Mouse (Mus musculus): ENCODE measurements around the gene Selenow. TPM values are rescaled to one million over a fixed set of nuclear protein-coding genes. Genes with fewer than 3 reads are reported as not detected.

Gene Selenow
- total RNA-seq (2021), result 1,000 to 10,000 TPM; 1,721 to 1,761 TPM
- long read RNA-seq, experiment 1, transcript Selenow-201 (6 exons, 736 nt), result major isoform, 1,086 of 1,135 reads
- long read RNA-seq, experiment 1, partial matches to known transcripts, result 31 of 1,135 reads
- long read RNA-seq, experiment 1, other reads (novel, unspliced or antisense), result 18 of 1,135 reads
- long read RNA-seq, experiment 2, transcript Selenow-201 (6 exons, 736 nt), result major isoform, 2,390 of 2,498 reads
- long read RNA-seq, experiment 2, partial matches to known transcripts, result 70 of 2,498 reads
- long read RNA-seq, experiment 2, other reads (novel, unspliced or antisense), result 38 of 2,498 reads

GRCm38 (mm10) chr7:15922220-15922773 is at the start of gene Selenow:
Selenow (minus strand) TSS chr7:15922402.
- DNase-seq (ENCODE audit: low spot score in 2 of 2), result peak; percentile 95 to 96

GRCm38 (mm10) chr7:15969674-15970073 is 47.5 kb upstream of the Selenow start:
- DNase-seq (ENCODE audit: low spot score in 2 of 2), result no peak

GRCm38 (mm10) chr7:15968322-15968721 is 46.1 kb upstream of the Selenow start:
- no peak for DNase-seq (ENCODE audit: low spot score in 2 of 2)

GRCm38 (mm10) chr7:15967312-15967711 is 45.1 kb upstream of the Selenow start, which contains the start of gene Ehd2:
Ehd2 (minus strand) TSS chr7:15967567.
- peak; percentile 55 to 59 for DNase-seq (ENCODE audit: low spot score in 2 of 2)

- no peak for DNase-seq (ENCODE audit: low spot score in 2 of 2)
Observed at GRCm38 (mm10) chr7:15966489-15966888, 44.3 kb upstream of the Selenow start.

GRCm38 (mm10) chr7:15963798-15964652 is 41.8 kb upstream of the Selenow start:
- DNase-seq (ENCODE audit: low spot score in 2 of 2), result no peak

- DNase-seq (ENCODE audit: low spot score in 2 of 2), result peak; percentile 56 to 65
Observed at GRCm38 (mm10) chr7:15962311-15963288, 40.4 kb upstream of the Selenow start.

- no peak for DNase-seq (ENCODE audit: low spot score in 2 of 2)
Observed at GRCm38 (mm10) chr7:15961798-15962197, 39.6 kb upstream of the Selenow start.

- DNase-seq (ENCODE audit: low spot score in 2 of 2), result no peak
Observed at GRCm38 (mm10) chr7:15961239-15961638, 39.0 kb upstream of the Selenow start.

GRCm38 (mm10) chr7:15960691-15961090 is 38.5 kb upstream of the Selenow start:
- DNase-seq (ENCODE audit: low spot score in 2 of 2), result no peak

- no peak for DNase-seq (ENCODE audit: low spot score in 2 of 2)
Observed at GRCm38 (mm10) chr7:15956143-15956542, 33.9 kb upstream of the Selenow start.

- DNase-seq (ENCODE audit: low spot score in 2 of 2), result no peak
Observed at GRCm38 (mm10) chr7:15955509-15955908, 33.3 kb upstream of the Selenow start.

- no peak for DNase-seq (ENCODE audit: low spot score in 2 of 2)
Observed at GRCm38 (mm10) chr7:15954978-15955443, 32.8 kb upstream of the Selenow start.

GRCm38 (mm10) chr7:15954436-15954835 is 32.2 kb upstream of the Selenow start:
- DNase-seq (ENCODE audit: low spot score in 2 of 2), result no peak

- DNase-seq (ENCODE audit: low spot score in 2 of 2), result no peak
Observed at GRCm38 (mm10) chr7:15953307-15954074, 31.3 kb upstream of the Selenow start.

- DNase-seq (ENCODE audit: low spot score in 2 of 2), result no peak
Observed at GRCm38 (mm10) chr7:15952416-15952815, 30.2 kb upstream of the Selenow start.

- no peak for DNase-seq (ENCODE audit: low spot score in 2 of 2)
Observed at GRCm38 (mm10) chr7:15950008-15950407, 27.8 kb upstream of the Selenow start.

- DNase-seq (ENCODE audit: low spot score in 2 of 2), result no peak
Observed at GRCm38 (mm10) chr7:15949216-15949790, 27.1 kb upstream of the Selenow start.

GRCm38 (mm10) chr7:15948381-15948941 is 26.3 kb upstream of the Selenow start:
- peak; percentile 44 to 47 for DNase-seq (ENCODE audit: low spot score in 2 of 2)

Data from layer of hippocampus, postnatal 14 days (tissue).